Mouse (Mus musculus): ENCODE measurements around the gene Nccrp1.

The Nccrp1 gene

GRCm38 (mm10) chr7:28547154-28547553, at the start of gene Nccrp1:
Nccrp1 (minus strand) TSS chr7:28547254.
- DNase-seq (ENCODE audit: low spot score): no peak

DNA sequence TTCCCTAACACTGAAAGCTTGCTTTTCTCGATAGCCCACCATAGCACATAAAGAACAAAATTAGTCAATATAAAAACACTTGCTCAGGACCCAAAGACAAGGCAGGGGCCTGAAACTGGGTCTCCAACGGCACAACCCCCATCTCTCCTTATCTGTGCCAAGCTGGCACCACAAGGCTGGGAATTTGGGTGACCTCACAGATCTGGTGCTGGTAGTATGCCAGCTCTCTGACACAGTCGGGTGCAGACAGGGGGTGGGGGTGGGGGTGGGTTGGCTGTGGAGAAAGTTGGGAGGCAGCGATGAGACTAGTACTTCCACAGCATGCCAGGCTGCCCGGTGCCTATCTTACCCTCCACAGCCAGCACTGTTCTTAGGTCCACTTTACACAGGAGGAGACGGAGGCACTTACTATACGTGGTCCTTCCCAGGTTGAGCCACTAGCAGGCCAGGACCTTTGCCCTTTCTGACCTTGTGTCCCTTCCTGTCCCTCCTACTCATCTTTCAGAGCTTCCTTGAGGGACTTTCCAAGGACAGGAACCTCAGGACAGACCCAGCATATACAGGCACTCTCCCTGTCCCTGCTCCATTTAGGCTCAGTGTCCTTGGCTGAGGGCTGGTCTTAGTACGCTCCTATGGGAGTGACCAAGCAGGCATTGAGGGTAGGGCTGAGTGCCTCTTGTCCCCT, 48.8 kb upstream of the Nccrp1 start:
- DNase-seq (ENCODE audit: low spot score): no peak

DNA sequence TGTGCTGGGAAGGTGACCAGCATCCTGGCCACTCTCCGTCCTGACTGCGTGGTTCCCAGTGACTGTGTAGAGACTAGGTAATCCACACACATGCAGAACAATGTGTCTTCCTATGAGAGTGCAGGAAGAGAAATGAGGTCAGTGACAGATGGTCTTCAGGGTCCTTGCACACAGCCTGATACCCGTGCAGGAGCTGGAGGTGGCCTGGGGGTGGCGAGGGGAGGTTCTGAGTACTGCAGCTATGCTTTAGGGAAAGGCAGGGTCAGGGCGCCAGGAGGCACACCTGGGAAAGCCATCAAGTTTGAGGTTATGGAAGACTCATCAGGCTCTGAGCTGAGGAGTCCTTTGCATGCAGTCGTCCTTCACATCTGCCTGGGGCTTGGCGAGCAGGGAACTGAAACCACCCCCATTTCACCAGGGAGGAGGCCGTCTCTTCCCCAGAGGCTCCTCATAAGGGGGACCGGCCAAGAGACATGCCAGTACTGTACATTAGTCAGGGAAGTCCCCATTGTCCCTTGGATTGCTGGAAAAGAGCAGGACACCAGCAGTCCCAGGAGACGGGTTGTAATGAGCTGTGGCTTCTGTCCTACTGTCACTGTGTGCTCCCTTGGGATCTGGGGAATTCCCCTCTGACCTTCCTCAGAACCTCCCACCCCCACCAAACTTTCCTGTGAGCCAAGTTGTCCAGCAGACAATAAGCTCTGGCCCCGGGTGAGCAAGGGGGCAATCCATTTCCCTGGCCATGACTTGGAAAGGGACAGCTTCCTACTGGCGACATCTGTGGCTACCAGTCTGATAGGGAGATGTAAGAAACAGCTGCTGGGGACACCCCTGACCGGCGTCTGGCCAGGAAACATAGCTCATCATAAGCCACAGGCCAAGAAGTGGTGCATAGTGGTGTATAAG, 46.4 kb upstream of the Nccrp1 start:
- no peak for DNase-seq (ENCODE audit: low spot score)

- no peak for DNase-seq (ENCODE audit: low spot score)
These were observed 44.8 kb upstream of the Nccrp1 start for GRCm38 (mm10) chr7:28591862-28592261.

DNA sequence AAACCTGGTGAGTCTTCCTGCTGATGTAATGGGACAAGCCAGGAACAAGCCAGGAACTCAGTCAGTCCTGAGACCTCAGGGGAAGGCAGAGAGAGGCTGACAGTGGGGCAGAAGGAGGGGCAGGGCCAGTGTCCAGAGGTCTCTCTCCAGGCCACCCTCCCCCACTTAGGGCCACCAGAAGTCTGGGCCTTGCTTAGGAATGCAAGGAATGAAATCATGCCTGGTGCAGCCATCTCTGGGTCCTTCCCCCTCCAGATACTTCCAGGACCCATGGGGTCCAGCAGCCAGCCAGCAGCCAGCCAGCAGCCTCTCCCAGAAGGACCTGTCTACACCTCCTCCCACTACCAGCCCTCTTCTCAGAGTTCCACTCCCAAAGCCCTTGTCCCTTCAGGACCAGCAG, 40.6 kb upstream of the Nccrp1 start:
- no peak for DNase-seq (ENCODE audit: low spot score)

- DNase-seq (ENCODE audit: low spot score): no peak
These were observed 39.8 kb upstream of the Nccrp1 start for GRCm38 (mm10) chr7:28586663-28587411.

DNA sequence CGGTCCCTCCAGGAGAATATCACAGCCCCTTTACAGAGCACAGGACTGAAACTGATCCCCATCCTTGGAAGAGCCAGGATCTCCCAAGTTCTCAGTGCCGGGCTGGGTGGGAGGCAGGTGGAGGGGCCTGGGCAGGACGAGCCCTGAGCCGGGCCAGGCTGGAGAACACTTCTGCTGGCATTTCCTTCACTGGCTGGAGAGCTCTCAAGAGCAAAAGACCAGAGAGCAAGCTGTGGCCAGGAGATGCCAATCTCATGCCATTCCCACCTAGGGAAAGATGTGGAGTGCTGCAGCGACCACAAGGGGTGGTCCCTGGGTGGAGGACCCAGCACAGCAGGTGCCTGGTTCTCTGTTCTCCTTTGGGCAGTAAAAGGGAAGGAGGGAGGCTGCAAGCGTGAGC, 37.9 kb upstream of the Nccrp1 start:
- no peak for DNase-seq (ENCODE audit: low spot score)

DNA sequence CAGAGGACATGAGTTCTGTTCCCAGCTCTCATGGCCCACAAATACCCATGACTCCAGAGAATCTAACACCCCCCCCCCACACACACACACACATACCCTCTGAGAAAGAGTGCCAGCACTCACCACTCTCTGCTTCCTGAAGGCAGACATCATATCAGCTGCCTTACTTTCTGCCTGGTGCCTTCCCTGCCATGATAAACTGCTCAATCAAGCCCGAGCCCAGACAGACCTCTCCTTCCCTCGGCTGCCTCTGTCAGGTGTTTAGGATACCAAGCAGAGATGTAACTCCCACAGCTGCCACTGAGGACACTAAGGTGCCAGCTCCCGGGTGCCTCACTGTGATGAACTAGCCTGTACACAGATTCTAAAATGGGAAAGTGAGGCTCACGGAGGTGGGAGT, 37.4 kb upstream of the Nccrp1 start:
- DNase-seq (ENCODE audit: low spot score): no peak

GRCm38 (mm10) chr7:28583570-28584344, 36.7 kb upstream of the Nccrp1 start:
- no peak for DNase-seq (ENCODE audit: low spot score)

DNA sequence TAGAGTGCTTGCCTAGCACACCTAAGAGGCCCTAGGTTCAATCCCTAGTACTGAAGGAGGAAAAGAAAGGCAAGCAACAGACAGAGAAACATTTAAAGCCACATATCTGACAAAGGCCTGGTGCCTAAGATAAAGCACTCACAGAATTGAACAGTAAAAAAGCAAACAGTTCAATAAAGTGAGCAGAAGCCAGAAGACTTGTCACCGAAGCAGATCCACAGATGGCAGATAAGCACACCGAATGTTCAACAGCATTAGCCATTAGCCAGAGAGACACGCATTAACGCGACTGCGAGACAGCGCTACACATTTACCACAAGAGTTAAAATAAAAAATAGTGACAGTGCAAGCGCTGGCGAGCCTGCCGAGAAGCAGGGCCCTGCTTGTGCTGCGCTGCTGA, 35.8 kb upstream of the Nccrp1 start:
- no peak for DNase-seq (ENCODE audit: low spot score)

DNA sequence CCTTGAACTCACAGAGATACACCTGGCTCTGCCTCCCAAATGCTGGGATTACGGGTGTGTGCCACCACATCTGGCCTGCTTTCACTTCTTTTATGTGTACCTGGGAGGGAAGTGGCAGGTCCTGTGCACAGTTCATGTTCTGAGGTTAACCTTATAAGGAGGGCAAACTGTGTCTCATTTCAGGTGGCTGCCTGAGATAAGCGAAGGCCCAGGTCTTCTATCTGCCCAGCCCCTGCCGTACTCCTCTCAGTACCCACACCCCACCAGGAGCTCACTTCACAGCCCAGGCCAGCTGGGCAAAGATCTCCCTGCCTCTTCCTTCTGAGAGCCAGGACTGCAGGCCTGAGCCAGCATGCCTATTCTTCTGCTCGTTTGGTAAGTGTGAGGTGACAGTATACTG, 34.7 kb upstream of the Nccrp1 start:
- no peak for DNase-seq (ENCODE audit: low spot score)

- no peak for DNase-seq (ENCODE audit: low spot score)
These were observed 32.8 kb upstream of the Nccrp1 start for GRCm38 (mm10) chr7:28579826-28580225.

DNA sequence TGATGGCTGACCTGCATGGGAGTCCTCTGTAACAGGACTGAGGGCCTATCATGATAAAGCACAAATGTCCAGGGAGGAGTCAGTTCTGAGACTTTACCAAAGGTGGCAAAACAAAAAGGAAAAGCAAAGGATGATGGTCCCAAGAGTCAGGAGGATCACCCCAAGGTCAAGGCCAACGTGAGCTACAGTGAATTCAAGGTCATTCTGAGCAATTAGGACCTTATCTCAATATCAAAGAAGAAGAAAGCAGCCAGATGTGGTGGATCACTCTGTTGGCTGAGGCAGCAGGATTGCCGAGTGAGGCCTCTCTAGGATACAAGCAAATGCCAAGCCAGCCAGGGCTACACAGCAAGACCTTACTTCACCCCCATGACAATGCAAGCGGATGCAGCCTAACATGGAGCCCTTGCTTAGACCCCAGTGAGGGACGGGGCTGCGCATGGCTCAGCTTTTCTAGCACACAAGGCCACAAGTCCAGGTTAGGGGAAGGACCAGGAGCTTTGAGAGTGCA, 31.5 kb upstream of the Nccrp1 start:
- DNase-seq (ENCODE audit: low spot score): no peak

DNA sequence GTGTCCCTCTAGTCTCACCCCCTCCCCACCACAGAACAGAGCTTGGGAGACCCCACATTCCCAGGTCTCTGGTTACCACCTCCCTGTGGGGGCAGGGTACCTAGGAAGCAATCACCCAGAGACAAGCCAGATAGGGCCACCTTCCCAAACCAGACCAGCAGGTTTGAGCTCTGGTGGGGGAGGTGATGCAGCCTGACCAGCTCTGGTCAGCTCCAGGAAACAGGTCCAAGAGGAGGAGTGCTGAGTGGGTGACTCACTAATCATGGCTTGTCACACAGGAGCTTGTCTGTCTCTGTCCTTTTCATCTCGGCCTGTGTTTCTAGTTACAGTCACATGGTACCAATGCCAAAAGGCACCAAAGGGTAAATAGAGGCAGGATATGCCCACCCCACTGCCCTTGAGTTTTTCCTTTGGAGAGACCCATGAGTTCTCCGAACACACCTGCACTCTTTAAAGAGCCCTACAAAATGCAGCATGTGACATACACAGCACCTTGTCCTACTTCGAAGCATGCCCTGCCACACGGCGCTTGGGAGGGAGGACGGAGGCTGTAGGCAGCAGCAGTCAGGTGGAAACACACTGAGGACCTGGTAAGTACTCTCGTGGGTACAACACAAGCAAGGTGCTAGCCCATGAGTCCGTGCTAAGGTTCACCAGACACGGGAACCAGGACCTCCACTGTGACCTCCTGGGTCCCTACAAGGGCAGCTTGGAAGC, 30.9 kb upstream of the Nccrp1 start:
- DNase-seq (ENCODE audit: low spot score): no peak

DNA sequence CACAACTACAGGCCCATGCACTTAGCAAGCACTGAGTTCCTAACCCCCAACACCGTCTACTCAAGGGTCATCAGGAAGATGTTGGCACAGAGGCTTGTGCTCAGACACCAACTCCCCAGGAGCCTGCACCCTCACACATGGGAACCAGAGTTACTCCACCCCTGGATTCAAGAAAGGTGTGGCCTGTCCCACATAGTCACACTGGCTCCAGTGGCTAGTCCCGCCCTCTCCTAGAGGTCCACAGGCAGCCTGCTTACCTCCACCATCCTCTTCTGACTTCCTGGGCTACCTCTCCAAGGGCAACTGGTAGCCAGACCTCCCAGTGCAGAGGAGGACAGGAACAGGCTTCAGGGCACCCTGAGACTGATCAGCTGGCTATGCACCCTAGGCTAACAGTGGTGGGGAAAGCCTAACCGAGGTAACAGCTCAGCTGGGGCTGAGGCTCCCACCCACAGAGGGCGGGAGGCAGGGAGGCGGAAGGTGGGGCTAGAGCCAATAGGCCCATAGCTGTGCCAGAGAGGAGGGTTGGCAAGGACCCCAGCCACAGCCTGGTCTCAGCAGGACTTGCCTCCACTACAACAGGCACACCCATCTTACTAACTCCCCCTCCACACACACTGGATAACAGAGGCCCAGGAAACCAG, 29.3 kb upstream of the Nccrp1 start:
- peak; percentile 78 for DNase-seq (ENCODE audit: low spot score)

DNA sequence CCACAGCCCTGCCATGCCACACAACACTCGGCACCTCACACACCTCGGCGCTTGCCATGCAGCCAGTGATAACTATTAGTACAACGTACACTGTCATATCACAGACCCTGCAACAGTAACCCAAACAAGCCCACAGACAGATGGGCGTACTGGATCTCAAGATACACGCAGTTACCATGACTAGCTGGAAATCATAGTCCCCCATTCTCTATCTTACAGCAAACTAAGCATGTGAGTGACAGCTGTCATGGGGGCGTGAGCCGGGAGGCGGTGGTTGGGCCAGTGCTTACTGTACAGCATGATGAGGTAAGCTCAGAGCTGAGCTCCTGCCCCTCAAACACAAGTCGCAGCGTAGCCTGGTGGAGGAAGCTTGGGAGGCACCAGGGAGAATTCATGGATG, 28.5 kb upstream of the Nccrp1 start:
- DNase-seq (ENCODE audit: low spot score): no peak

DNA sequence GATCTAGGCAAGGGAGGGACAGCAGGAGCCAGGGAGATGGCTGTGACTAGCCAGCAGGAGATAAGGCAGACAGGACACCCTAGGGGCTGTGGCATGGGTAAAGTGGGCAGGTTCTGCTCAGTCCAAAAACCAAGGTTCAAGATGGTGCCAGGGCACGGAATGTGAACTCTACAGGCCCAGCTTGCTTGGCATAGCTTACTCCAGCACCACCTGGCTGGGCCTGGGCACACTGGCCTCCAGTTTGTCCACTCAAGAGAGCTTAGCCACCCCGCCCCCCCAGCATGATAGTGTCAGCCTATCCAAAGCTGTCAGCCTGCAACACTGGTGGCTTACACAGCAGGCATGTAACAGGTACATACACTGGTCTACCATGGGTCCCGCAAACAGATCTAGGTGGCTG, 26.2 kb upstream of the Nccrp1 start:
- no peak for DNase-seq (ENCODE audit: low spot score)

DNA sequence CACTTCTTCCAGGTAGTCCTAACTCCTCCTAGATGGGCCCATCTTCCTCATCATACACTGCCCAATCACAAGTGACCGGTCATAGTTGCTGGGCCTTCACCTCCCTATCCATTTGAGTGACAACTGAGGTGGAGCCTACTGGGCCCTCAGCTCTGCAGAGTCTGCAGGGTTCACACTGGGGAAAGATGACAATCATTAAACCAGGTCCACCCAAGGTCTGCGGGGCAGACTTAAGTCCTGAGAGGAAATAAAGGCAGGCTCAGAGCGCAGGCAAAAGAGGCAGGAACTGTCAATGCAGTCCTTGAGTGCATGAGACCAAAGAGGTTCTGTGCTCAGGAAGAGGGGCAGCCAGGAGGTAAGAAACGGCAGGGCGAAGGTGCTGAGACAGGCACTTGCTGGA, 25.6 kb upstream of the Nccrp1 start:
- no peak for DNase-seq (ENCODE audit: low spot score)

DNA sequence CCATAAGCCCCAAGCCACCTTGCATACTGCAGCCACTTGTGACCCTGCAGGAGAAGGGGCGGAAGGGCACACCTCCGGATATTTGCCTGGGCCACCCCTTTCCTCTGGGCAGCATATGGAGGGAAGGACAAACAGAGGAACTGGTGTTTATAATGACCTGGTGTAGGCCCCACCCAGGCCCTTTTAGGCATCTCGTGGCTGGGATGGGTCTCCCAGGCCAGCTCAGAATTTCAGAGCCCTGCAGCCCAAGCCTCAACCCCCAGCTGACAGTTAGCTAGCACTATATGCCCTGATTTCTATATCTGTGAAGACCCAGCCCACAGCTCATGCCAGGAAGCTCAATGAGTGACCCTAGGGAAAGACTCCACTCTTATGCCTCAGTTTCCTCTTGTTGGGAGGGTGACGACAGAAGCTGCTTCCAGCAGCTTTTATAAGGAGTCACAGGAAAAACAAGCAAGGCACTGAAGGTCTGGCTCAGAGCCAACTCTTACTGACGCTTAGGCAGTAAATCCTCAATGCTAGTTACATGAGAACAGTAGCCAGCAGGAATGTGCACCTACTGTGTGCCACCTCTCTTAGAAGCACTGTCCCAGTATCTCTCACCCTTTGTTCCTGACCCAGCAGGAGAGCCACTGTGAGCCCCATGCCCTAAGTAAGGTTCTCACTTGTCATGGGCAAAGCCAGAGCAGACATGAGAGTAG, 24.1 kb upstream of the Nccrp1 start:
- DNase-seq (ENCODE audit: low spot score): no peak
